9 mouse cellular contexts compared by ENCODE assay signal in the genomic region with DNA sequence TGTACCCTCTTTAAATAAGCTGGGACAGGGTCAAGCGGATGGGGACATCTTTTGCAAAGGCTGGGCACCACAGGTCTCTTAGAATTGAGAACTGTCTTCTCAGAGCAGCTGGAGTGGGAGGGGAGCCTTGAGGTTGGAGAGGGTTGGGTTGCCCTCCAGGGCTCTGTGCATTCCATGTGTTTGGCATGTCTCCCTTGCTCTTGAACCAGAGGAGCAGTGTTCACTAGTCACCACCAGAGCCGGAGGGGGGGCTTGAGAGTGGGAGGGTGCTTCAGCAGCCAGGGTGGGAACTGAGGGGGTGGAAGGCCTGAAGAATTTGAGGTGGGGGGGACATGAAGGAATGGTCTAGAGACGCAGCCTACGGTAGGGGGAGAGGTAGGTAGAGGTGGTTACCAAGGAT. TPM values are rescaled to one million over a fixed set of nuclear protein-coding genes. Genes with fewer than 3 reads are reported as not detected.
DNase-seq lines count a peak whose midpoint lies in the region; ATAC-seq and TF ChIP-seq lines count a peak whose summit lies in the region.
"Had no signal": no experiment of that assay in that cellular context is flagged by ENCODE, and none has a peak within 500 bp of the region (broad histone marks: within the 10 kb centered on the region; RNA-seq: fewer than 3 reads in every experiment).

No protein-coding gene starts in this region.

- 64% methylated on average over 4 of the region's 4 CpGs for WGBS in limb, embryonic 14.5 days
- 59% methylated on average over 4 of the region's 4 CpGs for WGBS in stomach, embryonic 15.5 days

- H3K9ac ChIP-seq in limb, embryonic 14.5 days (ENCODE audit: low read depth, low read length, severe bottlenecking): peak overlapping the region; percentile 73; the same call in 1 of the 2 replicates
- H3K9ac ChIP-seq in stomach, embryonic 15.5 days: no peak overlapping the region

- H3K27ac ChIP-seq in limb, embryonic 14.5 days (replicated peaks; ENCODE audit: low read depth, low read length): peak overlapping the region; percentile 95
- peak overlapping the region; percentile 98 for H3K27ac ChIP-seq in stomach, embryonic 15.5 days

- peaks cover 18% of the 10 kb centered on the region for H3K4me1 ChIP-seq in limb, embryonic 14.5 days (ENCODE audit: control insufficient read depth, insufficient read depth, low read length)
- H3K4me1 ChIP-seq in stomach, embryonic 15.5 days: peaks cover 45% of the 10 kb centered on the region

- no peaks in the 10 kb centered on the region for H3K27me3 ChIP-seq in limb, embryonic 14.5 days (ENCODE audit: control insufficient read depth, insufficient read depth, low read length)
- no peaks in the 10 kb centered on the region for H3K27me3 ChIP-seq in stomach, embryonic 15.5 days (replicated peaks)
- H3K27me3 ChIP-seq: CH12.LX had no signal

- no peaks in the 10 kb centered on the region for H3K9me3 ChIP-seq in limb, embryonic 14.5 days (ENCODE audit: control insufficient read depth, low read length)
- no peaks in the 10 kb centered on the region for H3K9me3 ChIP-seq in stomach, embryonic 15.5 days

- peak; percentile 52 for DNase-seq in cerebellum, adult 11-12 months
- DNase-seq in cerebellum, postnatal 14 days: no peak
- DNase-seq in CD4-positive helper T cell, adult 2 months (ENCODE audit: low read depth, low spot score): peak; percentile 11
- peak; percentile 39 for DNase-seq in gastrocnemius, postnatal 25 days
- peak; percentile 59 for DNase-seq in limb, embryonic 14.5 days (ENCODE audit: low spot score)
- DNase-seq in urinary bladder, adult 18-20 months (ENCODE audit: low spot score in 2 of 2): no peak
- DNase-seq in urinary bladder, postnatal 4 days (ENCODE audit: low spot score in 2 of 2): no peak

- peaks cover 55% of the 10 kb centered on the region for H3K36me3 ChIP-seq in limb, embryonic 14.5 days (ENCODE audit: control insufficient read depth, insufficient read depth, low read length)
- H3K36me3 ChIP-seq in stomach, embryonic 15.5 days: peaks cover 36% of the 10 kb centered on the region

- peak overlapping the region; percentile 71 for H3K4me3 ChIP-seq in limb, embryonic 14.5 days (replicated peaks; ENCODE audit: low read length)
- peak overlapping the region; percentile 83 for H3K4me3 ChIP-seq in stomach, embryonic 15.5 days (replicated peaks)

- peak overlapping the region; percentile 71 for H3K4me2 ChIP-seq in limb, embryonic 14.5 days (replicated peaks; ENCODE audit: low read depth, low read length, severe bottlenecking)
- H3K4me2 ChIP-seq in stomach, embryonic 15.5 days: peak overlapping the region; percentile 74

- ATAC-seq in limb, embryonic 14.5 days (ENCODE audit: low FRiP score, low read depth): no peak
- no peak for ATAC-seq in stomach, embryonic 15.5 days (ENCODE audit: insufficient read depth, low FRiP score, low read depth)

- no peak for TF ChIP-seq POLR2A in limb, embryonic 14.5 days (IDR thresholded peaks at IDR 0.05; ENCODE audit: borderline replicate concordance, extremely low read depth, insufficient read depth, insufficient read length)

RNA-seq across cellular contexts. Expression of a gene that starts 1.5 kb away (rescaled TPM):
- 10 to 100 TPM; 26.0 to 29.1 TPM for total RNA-seq in gastrocnemius, postnatal 25 days (2021)
- polyA plus RNA-seq in limb, embryonic 14.5 days (2012; rRNA removed): 85.9 and 110 TPM in 2 replicates
- polyA plus RNA-seq in limb, embryonic 14.5 days (2014; fragmentation: Nextera tagmentation; extraction: Ambion mirVana): 16.8 and 17.0 TPM in 2 replicates
- polyA plus RNA-seq in stomach, embryonic 15.5 days (2015; fragmentation: Nextera tagmentation; extraction: Ambion mirVana): 38.6 and 48.4 TPM in 2 replicates

RNA-seq across cellular contexts. Expression of a gene that starts 12.0 kb away (rescaled TPM):
- total RNA-seq in gastrocnemius, postnatal 25 days (2021): under 1 TPM; 0.40 to 0.43 TPM
- polyA plus RNA-seq in limb, embryonic 14.5 days (2012; rRNA removed): 0.45 and 0.69 TPM in 2 replicates
- polyA plus RNA-seq in limb, embryonic 14.5 days (2014; fragmentation: Nextera tagmentation; extraction: Ambion mirVana): 0.43 and 0.81 TPM in 2 replicates
- polyA plus RNA-seq in stomach, embryonic 15.5 days (2015; fragmentation: Nextera tagmentation; extraction: Ambion mirVana): 1.4 and 1.6 TPM in 2 replicates

RNA-seq across cellular contexts. Expression of a gene that starts 12.2 kb away (rescaled TPM):
- total RNA-seq in gastrocnemius, postnatal 25 days (2021): 10 to 100 TPM; 25.5 to 28.3 TPM
- 256 and 265 TPM in 2 replicates for polyA plus RNA-seq in limb, embryonic 14.5 days (2012; rRNA removed)
- 242 and 263 TPM in 2 replicates for polyA plus RNA-seq in limb, embryonic 14.5 days (2014; fragmentation: Nextera tagmentation; extraction: Ambion mirVana)
- polyA plus RNA-seq in stomach, embryonic 15.5 days (2015; fragmentation: Nextera tagmentation; extraction: Ambion mirVana): 242 and 244 TPM in 2 replicates

Comparison
In these comparisons a context has a peak if more than half of its experiments do, and no peak if none do; other contexts are left out.
1. DNase-seq: peak in cerebellum, adult 11-12 months (single experiment), CD4-positive helper T cell, adult 2 months (single experiment), gastrocnemius, postnatal 25 days (single experiment) and limb, embryonic 14.5 days (single experiment); none in cerebellum, postnatal 14 days (0 of 2), urinary bladder, adult 18-20 months (0 of 2) and urinary bladder, postnatal 4 days (0 of 2).